Mouse (Mus musculus) frontal cortex, postnatal 10 days (tissue): Measurements from ENCODE around the gene Cd300ld2.
"Not testable (repeated sequence)": the region's sequence is repeated elsewhere in the genome, so short reads cannot be mapped to it uniquely, and the experiment has no call there.

Source experiments
- DNase-seq, 2 experiments: peaks; one replicate each; pipeline ENCODE4 v3.0.0; 2022; ENCODE audit warnings: low spot score in 2 of 2, mixed read lengths in 1 of 2

Gene Cd300ld2

GRCm38 (mm10) chr11:115016093-115016492 is at the start of gene Cd300ld2:
TSS of gene Cd300ld2 (minus strand) at chr11:115016193.
- DNase-seq = not testable (repeated sequence)

- DNase-seq = no peak
Measured at GRCm38 (mm10) chr11:115062077-115062476, 46.1 kb upstream of the Cd300ld2 start, which contains the start of gene Cd300e. TSS of gene Cd300e (minus strand) at chr11:115062177.

GRCm38 (mm10) chr11:115059797-115060196 is 43.8 kb upstream of the Cd300ld2 start:
- DNase-seq = no peak

- DNase-seq = no peak
Measured at GRCm38 (mm10) chr11:115058701-115059100, 42.7 kb upstream of the Cd300ld2 start.

GRCm38 (mm10) chr11:115054537-115054936 is 38.5 kb upstream of the Cd300ld2 start:
- DNase-seq = no peak

GRCm38 (mm10) chr11:115052991-115053390 is 37.0 kb upstream of the Cd300ld2 start:
- no peak for DNase-seq

- no peak for DNase-seq
Measured at GRCm38 (mm10) chr11:115052206-115052605, 36.2 kb upstream of the Cd300ld2 start.

GRCm38 (mm10) chr11:115049282-115049895 is 33.4 kb upstream of the Cd300ld2 start:
- DNase-seq = no peak

- no peak for DNase-seq
Measured at GRCm38 (mm10) chr11:115048259-115048658, 32.3 kb upstream of the Cd300ld2 start, which contains the start of gene Cd300ld3. TSS of gene Cd300ld3 (minus strand) at chr11:115048409.

- DNase-seq = not testable (repeated sequence)
Measured at GRCm38 (mm10) chr11:115037669-115038068, 21.7 kb upstream of the Cd300ld2 start, which contains the start of gene Cd300ld5. TSS of gene Cd300ld5 (minus strand) at chr11:115037769.

- not testable (repeated sequence) for DNase-seq
Measured at GRCm38 (mm10) chr11:115026912-115027311, 10.9 kb upstream of the Cd300ld2 start, which contains the start of gene Cd300ld4. TSS of gene Cd300ld4 (minus strand) at chr11:115027012.

- no peak for DNase-seq
Measured at GRCm38 (mm10) chr11:115004070-115004469, 11.9 kb downstream of the Cd300ld2 start.

GRCm38 (mm10) chr11:115001474-115002040 is 14.4 kb downstream of the Cd300ld2 start, which contains the start of gene Cd300c2:
TSS of gene Cd300c2 (minus strand) at chr11:115001880.
- no peak for DNase-seq

GRCm38 (mm10) chr11:114989793-114990192 is 26.2 kb downstream of the Cd300ld2 start, which contains the start of gene Cd300ld:
TSS of gene Cd300ld (minus strand) at chr11:114989922.
- no peak for DNase-seq

- DNase-seq = no peak
Measured at GRCm38 (mm10) chr11:114981866-114982265, 34.1 kb downstream of the Cd300ld2 start.

- DNase-seq = no peak
Measured at GRCm38 (mm10) chr11:114972726-114973125, 43.3 kb downstream of the Cd300ld2 start.

- DNase-seq = no peak
Measured at GRCm38 (mm10) chr11:114968752-114969207, 47.2 kb downstream of the Cd300ld2 start, which contains the start of gene Cd300c. TSS of gene Cd300c (minus strand) at chr11:114969157.

- no peak for DNase-seq
Measured at GRCm38 (mm10) chr11:114965182-114965828, 50.7 kb downstream of the Cd300ld2 start.

GRCm38 (mm10) chr11:114960369-114960768 is 55.6 kb downstream of the Cd300ld2 start:
- DNase-seq = no peak
